Mouse (Mus musculus): Measurements from ENCODE around the gene Pcsk5. TPM values are rescaled to one million over a fixed set of nuclear protein-coding genes. Genes with fewer than 3 reads are reported as not detected.

Pcsk5 gene
- polyA plus RNA-seq, 1 experiment = 1.2 TPM

DNA sequence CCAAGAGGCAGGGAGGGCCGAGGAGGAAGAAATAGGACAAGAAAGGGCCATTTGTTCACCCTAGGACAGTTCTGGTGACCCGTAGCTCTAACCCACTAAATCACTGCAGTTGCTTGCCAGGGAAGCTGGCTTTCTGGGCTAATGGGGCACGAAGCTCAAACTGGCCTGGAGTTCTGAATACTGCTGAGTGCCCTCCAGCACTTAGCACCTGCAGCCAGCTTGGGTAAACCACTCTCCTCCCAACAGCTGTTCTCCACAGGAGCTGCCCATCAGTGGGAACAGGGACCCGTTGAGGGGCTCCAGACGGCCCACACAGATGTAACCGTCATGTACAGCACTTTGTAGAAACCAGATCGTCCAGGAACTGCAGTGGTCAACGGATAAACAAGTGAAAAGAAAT, 246.1 kb downstream of the Pcsk5 start:
- no peak for TF ChIP-seq POLR2A (IDR thresholded peaks at IDR 0.05; ENCODE audit: low read depth, low read length)
- no peak for TF ChIP-seq CTCF (IDR thresholded peaks at IDR 0.05; ENCODE audit: extremely low read depth, insufficient read depth, insufficient read length, insufficient replicate concordance)
- WGBS = 82% methylated on average over 8 of the region's 8 CpGs
- Histone ChIP-seq H3K36me3 (ENCODE audit: control insufficient read depth, insufficient read depth, low read length) (no peaks in the 10 kb centered on the region), H3K4me1 (ENCODE audit: control insufficient read depth, insufficient read depth, insufficient read length) (no peaks in the 10 kb centered on the region), H3K27ac (ENCODE audit: insufficient read depth, low read length) (no peak overlapping the region), H3K27me3 (ENCODE audit: control insufficient read depth, insufficient read depth, low read length) (no peaks in the 10 kb centered on the region), H3K4me3 (ENCODE audit: extremely low read depth, insufficient read depth, insufficient read length) (no peak overlapping the region)
- no peak for DNase-seq (ENCODE audit: low read depth in 1 of 2, low spot score in 2 of 2)

DNA sequence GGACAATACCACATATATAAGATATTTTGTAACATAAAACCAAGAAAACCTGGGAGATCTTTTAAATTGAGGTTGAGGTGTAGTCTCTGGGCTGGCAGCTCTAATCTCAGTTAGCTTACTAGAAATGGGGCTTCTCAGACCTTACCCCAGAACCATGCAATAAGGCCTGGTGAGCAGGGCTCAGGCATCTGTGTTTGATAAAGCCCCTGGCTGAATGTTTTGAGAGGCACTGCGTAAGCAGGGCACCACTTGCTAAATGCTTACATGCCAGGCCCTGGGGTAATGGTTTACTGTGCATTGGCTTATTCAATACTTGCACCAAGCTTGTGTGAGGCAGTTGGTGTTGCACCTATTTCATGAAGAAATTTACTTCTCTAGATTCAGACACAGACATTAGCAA, 247.1 kb downstream of the Pcsk5 start:
- no peaks in the 10 kb centered on the region for H3K4me1 ChIP-seq (ENCODE audit: control insufficient read depth, insufficient read depth, insufficient read length)
- 97% methylated on average over 1 of the region's 1 CpGs for WGBS
- DNase-seq (ENCODE audit: low read depth in 1 of 2, low spot score in 2 of 2) = no peak
- H3K4me3 ChIP-seq (ENCODE audit: extremely low read depth, insufficient read depth, insufficient read length) = no peak overlapping the region
- H3K27ac ChIP-seq (ENCODE audit: insufficient read depth, low read length) = no peak overlapping the region
- no peaks in the 10 kb centered on the region for H3K36me3 ChIP-seq (ENCODE audit: control insufficient read depth, insufficient read depth, low read length)
- no peak for TF ChIP-seq CTCF (IDR thresholded peaks at IDR 0.05; ENCODE audit: extremely low read depth, insufficient read depth, insufficient read length, insufficient replicate concordance)
- TF ChIP-seq POLR2A (IDR thresholded peaks at IDR 0.05; ENCODE audit: low read depth, low read length) = no peak
- no peaks in the 10 kb centered on the region for H3K27me3 ChIP-seq (ENCODE audit: control insufficient read depth, insufficient read depth, low read length)

GRCm38 (mm10) chr19:17577412-17577811, 260.0 kb downstream of the Pcsk5 start:
- TF ChIP-seq POLR2A (IDR thresholded peaks at IDR 0.05; ENCODE audit: low read depth, low read length) (no peak), CTCF (IDR thresholded peaks at IDR 0.05; ENCODE audit: extremely low read depth, insufficient read depth, insufficient read length, insufficient replicate concordance) (no peak)
- WGBS = 88% methylated on average over 4 of the region's 4 CpGs
- no peak for DNase-seq (ENCODE audit: low read depth in 1 of 2, low spot score in 2 of 2)
- Histone ChIP-seq H3K27me3 (ENCODE audit: control insufficient read depth, insufficient read depth, low read length) (no peaks in the 10 kb centered on the region), H3K27ac (ENCODE audit: insufficient read depth, low read length) (no peak overlapping the region), H3K36me3 (ENCODE audit: control insufficient read depth, insufficient read depth, low read length) (no peaks in the 10 kb centered on the region), H3K4me1 (ENCODE audit: control insufficient read depth, insufficient read depth, insufficient read length) (no peaks in the 10 kb centered on the region), H3K4me3 (ENCODE audit: extremely low read depth, insufficient read depth, insufficient read length) (no peak overlapping the region)

GRCm38 (mm10) chr19:17574564-17574963, 262.9 kb downstream of the Pcsk5 start:
- H3K27ac ChIP-seq (ENCODE audit: insufficient read depth, low read length) = no peak overlapping the region
- 92% methylated on average over 5 of the region's 5 CpGs for WGBS

GRCm38 (mm10) chr19:17572315-17572714, 265.1 kb downstream of the Pcsk5 start:
- TF ChIP-seq POLR2A (IDR thresholded peaks at IDR 0.05; ENCODE audit: low read depth, low read length) (no peak), CTCF (IDR thresholded peaks at IDR 0.05; ENCODE audit: extremely low read depth, insufficient read depth, insufficient read length, insufficient replicate concordance) (no peak)
- Histone ChIP-seq H3K27ac (ENCODE audit: insufficient read depth, low read length) (no peak overlapping the region), H3K36me3 (ENCODE audit: control insufficient read depth, insufficient read depth, low read length) (no peaks in the 10 kb centered on the region), H3K4me1 (ENCODE audit: control insufficient read depth, insufficient read depth, insufficient read length) (no peaks in the 10 kb centered on the region), H3K27me3 (ENCODE audit: control insufficient read depth, insufficient read depth, low read length) (no peaks in the 10 kb centered on the region), H3K4me3 (ENCODE audit: extremely low read depth, insufficient read depth, insufficient read length) (no peak overlapping the region)
- DNase-seq (ENCODE audit: low read depth in 1 of 2, low spot score in 2 of 2) = no peak
- WGBS = 93% methylated on average over 8 of the region's 8 CpGs

More at GRCm38 (mm10) chr19:17574564-17574963, 262.9 kb downstream of the Pcsk5 start:
- H3K4me3 ChIP-seq (ENCODE audit: extremely low read depth, insufficient read depth, insufficient read length) = no peak overlapping the region
- no peaks in the 10 kb centered on the region for H3K4me1 ChIP-seq (ENCODE audit: control insufficient read depth, insufficient read depth, insufficient read length)
- no peak for DNase-seq (ENCODE audit: low read depth in 1 of 2, low spot score in 2 of 2)
- H3K27me3 ChIP-seq (ENCODE audit: control insufficient read depth, insufficient read depth, low read length) = no peaks in the 10 kb centered on the region
- H3K36me3 ChIP-seq (ENCODE audit: control insufficient read depth, insufficient read depth, low read length) = no peaks in the 10 kb centered on the region
- TF ChIP-seq CTCF (IDR thresholded peaks at IDR 0.05; ENCODE audit: extremely low read depth, insufficient read depth, insufficient read length, insufficient replicate concordance) = no peak
- TF ChIP-seq POLR2A (IDR thresholded peaks at IDR 0.05; ENCODE audit: low read depth, low read length) = no peak

DNA sequence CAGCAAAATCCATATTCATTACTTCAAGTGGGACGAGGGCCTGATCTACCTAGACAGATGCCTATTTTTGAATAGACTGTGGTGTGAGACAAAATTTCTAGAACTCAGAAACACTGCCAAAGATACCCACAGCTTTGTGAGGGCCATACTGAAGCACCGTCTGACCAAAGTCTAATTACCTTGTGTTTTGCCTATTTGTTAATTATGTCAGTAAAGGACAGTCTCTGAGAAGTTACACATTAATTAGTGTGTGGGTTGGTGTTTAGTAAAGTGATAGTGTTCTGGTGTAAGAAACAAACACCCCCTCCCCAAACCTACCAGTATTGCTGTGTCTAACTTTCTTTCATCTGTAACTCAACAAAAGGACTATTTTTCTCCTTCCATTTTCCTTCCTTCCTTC, 266.5 kb downstream of the Pcsk5 start:
- no peaks in the 10 kb centered on the region for H3K4me1 ChIP-seq (ENCODE audit: control insufficient read depth, insufficient read depth, insufficient read length)
- no peaks in the 10 kb centered on the region for H3K36me3 ChIP-seq (ENCODE audit: control insufficient read depth, insufficient read depth, low read length)
- no peaks in the 10 kb centered on the region for H3K27me3 ChIP-seq (ENCODE audit: control insufficient read depth, insufficient read depth, low read length)
- TF ChIP-seq POLR2A (IDR thresholded peaks at IDR 0.05; ENCODE audit: low read depth, low read length) = no peak
- TF ChIP-seq CTCF (IDR thresholded peaks at IDR 0.05; ENCODE audit: extremely low read depth, insufficient read depth, insufficient read length, insufficient replicate concordance) = no peak
- H3K27ac ChIP-seq (ENCODE audit: insufficient read depth, low read length) = no peak overlapping the region
- no peak overlapping the region for H3K4me3 ChIP-seq (ENCODE audit: extremely low read depth, insufficient read depth, insufficient read length)
- 84% methylated on average over 2 of the region's 2 CpGs for WGBS
- DNase-seq (ENCODE audit: low read depth in 1 of 2, low spot score in 2 of 2) = no peak

DNA sequence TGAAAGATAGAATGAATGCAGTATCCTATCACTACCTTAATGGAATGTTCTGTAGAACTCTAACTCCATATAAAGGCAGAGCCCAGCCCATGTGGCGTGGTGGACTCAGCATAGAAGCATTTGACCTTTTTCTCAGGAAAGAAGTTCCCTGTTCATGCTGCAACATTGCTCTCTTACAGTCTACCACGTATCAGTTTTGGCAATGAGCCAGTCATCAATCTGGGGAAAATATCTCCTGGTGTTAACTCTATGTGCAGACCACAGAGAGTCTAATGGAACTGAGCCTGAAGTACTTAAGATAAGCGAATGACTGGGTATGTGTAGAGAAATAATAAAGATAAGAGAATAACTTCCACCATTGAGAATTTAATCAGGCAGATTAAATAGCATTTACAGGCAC, 270.2 kb downstream of the Pcsk5 start:
- WGBS = 77% methylated on average over 3 of the region's 3 CpGs
- H3K36me3 ChIP-seq (ENCODE audit: control insufficient read depth, insufficient read depth, low read length) = no peaks in the 10 kb centered on the region

More for the DNA sequence above, 270.2 kb downstream of the Pcsk5 start:
- Histone ChIP-seq H3K4me1 (ENCODE audit: control insufficient read depth, insufficient read depth, insufficient read length) (no peaks in the 10 kb centered on the region), H3K27ac (ENCODE audit: insufficient read depth, low read length) (no peak overlapping the region), H3K4me3 (ENCODE audit: extremely low read depth, insufficient read depth, insufficient read length) (no peak overlapping the region), H3K27me3 (ENCODE audit: control insufficient read depth, insufficient read depth, low read length) (no peaks in the 10 kb centered on the region)
- DNase-seq (ENCODE audit: low read depth in 1 of 2, low spot score in 2 of 2) = no peak
- TF ChIP-seq POLR2A (IDR thresholded peaks at IDR 0.05; ENCODE audit: low read depth, low read length) = no peak
- TF ChIP-seq CTCF (IDR thresholded peaks at IDR 0.05; ENCODE audit: extremely low read depth, insufficient read depth, insufficient read length, insufficient replicate concordance) = no peak
